Mouse (Mus musculus): ENCODE measurements around the gene Galk2.

- TF ChIP-seq CTCF (IDR thresholded peaks at IDR 0.05; ENCODE audit: extremely low read depth, insufficient read depth, low read length) (no peak), POLR2A (IDR thresholded peaks at IDR 0.05; ENCODE audit: extremely low read depth, insufficient read depth, low read length) (no peak)
These were observed 66.2 kb downstream of the Galk2 start for GRCm38 (mm10) chr2:125925081-125925480.

Data from cortical plate, adult 2 months (tissue).